Mouse (Mus musculus): ENCODE measurements around the gene Map4k4. TPM values are rescaled to one million over a fixed set of nuclear protein-coding genes. Genes with fewer than 3 reads are reported as not detected.

Map4k4 gene
- polyA plus RNA-seq (2014; fragmentation: Nextera tagmentation; extraction: Ambion mirVana), result 19.4 and 23.7 TPM in 2 replicates

DNA sequence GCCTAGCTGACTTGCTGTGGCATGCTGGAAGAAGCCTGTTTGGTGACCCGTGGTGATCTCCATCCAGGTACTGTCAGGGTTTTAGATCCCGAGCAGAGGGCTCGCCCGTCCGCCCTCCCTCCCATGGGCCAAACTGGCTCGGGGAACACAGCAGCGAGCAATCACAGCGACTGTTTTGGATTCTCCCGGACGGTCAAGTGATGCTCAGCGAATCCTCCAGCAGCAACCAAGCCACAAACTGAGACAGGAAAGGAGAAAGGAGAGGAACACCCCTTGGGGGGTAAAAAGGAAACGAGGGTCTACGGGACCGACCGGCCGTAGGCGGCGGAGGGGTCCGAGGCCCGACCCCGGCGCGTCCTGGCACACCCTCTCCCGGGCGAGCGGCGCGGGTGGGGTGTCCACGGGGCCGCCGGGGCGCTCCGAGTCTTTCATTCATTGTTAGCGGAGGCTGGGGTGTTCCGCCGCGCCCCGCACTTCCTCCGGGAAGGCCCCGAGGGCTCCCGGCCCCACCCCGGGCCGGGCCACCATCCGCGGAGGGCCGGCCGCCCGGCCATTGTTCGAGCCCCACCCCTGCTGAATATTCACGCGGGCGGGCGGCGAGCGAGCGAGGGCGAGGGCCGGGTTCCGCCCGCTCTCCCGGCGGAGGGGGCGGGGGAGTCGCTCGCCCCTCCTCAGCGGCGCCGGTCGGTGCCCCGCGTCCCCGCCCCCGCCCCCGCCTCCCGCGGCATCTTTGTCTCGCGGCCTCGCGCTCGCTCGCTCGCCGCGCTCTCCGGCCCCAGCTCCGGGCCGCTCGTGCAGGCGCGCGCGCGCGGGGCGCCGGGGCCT, at the start of gene Map4k4:
Map4k4 (plus strand) TSS at position 733 of the 825 bp plus-strand sequence.
- peak within 1 kb of the TSS; percentile 98 for H3K27ac ChIP-seq (ENCODE audit: low read depth, low read length)
- peak within 1 kb of the TSS; percentile 100 for H3K9ac ChIP-seq (ENCODE audit: low read depth, low read length)
- peak; percentile 85 for ATAC-seq (replicated peaks; ENCODE audit: insufficient number of reproducible peaks, low FRiP score, low TSS enrichment)
- H3K4me1 ChIP-seq (ENCODE audit: control insufficient read depth, insufficient read depth, low read length), result peaks cover 26% of the 10 kb centered on the region
- H3K9me3 ChIP-seq (replicated peaks; ENCODE audit: control insufficient read depth, low read length), result no peaks in the 10 kb centered on the region
- H3K27me3 ChIP-seq (ENCODE audit: control insufficient read depth, insufficient read depth, low read length), result no peaks in the 10 kb centered on the region
- H3K4me3 ChIP-seq (ENCODE audit: low read depth, low read length), result peak within 1 kb of the TSS; percentile 99
- under 1% methylated on average over 70 of the region's 97 CpGs for WGBS (ENCODE audit: insufficient replicate concordance)
- no peaks in the 10 kb centered on the region for H3K36me3 ChIP-seq (ENCODE audit: control insufficient read depth, insufficient read depth, low read length)
- peak within 1 kb of the TSS; percentile 88 for H3K4me2 ChIP-seq

DNA sequence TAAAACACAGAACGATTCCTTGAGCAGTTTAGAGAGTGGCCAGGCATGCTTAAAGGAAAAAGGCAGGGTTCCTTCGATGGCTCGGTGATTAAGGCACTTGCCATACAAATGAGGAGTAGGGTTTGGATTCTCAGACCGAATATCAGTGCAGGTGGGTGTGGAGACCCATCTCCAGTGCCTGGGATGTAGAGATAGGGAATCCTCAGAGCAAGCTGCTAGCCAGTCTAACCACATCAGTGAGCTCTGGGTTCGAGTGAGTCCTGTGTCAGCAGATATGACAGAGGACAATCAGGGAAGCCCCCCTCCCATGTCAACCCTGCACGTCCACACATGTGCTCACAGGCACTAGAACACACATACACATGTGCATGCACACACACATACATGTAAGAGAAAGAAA, 44.8 kb upstream of the Map4k4 start:
- no peak overlapping the region for H3K9ac ChIP-seq (ENCODE audit: low read depth, low read length)
- H3K4me2 ChIP-seq, result no peak overlapping the region
- no peak overlapping the region for H3K27ac ChIP-seq (ENCODE audit: low read depth, low read length)
- WGBS (ENCODE audit: insufficient replicate concordance), result 72% methylated on average over 6 of the region's 6 CpGs
- ATAC-seq (replicated peaks; ENCODE audit: insufficient number of reproducible peaks, low FRiP score, low TSS enrichment), result no peak
- no peaks in the 10 kb centered on the region for H3K9me3 ChIP-seq (replicated peaks; ENCODE audit: control insufficient read depth, low read length)
- no peak overlapping the region for H3K4me3 ChIP-seq (ENCODE audit: low read depth, low read length)
- H3K4me1 ChIP-seq (ENCODE audit: control insufficient read depth, insufficient read depth, low read length), result peaks cover 12% of the 10 kb centered on the region
- no peaks in the 10 kb centered on the region for H3K27me3 ChIP-seq (ENCODE audit: control insufficient read depth, insufficient read depth, low read length)
- no peaks in the 10 kb centered on the region for H3K36me3 ChIP-seq (ENCODE audit: control insufficient read depth, insufficient read depth, low read length)

DNA sequence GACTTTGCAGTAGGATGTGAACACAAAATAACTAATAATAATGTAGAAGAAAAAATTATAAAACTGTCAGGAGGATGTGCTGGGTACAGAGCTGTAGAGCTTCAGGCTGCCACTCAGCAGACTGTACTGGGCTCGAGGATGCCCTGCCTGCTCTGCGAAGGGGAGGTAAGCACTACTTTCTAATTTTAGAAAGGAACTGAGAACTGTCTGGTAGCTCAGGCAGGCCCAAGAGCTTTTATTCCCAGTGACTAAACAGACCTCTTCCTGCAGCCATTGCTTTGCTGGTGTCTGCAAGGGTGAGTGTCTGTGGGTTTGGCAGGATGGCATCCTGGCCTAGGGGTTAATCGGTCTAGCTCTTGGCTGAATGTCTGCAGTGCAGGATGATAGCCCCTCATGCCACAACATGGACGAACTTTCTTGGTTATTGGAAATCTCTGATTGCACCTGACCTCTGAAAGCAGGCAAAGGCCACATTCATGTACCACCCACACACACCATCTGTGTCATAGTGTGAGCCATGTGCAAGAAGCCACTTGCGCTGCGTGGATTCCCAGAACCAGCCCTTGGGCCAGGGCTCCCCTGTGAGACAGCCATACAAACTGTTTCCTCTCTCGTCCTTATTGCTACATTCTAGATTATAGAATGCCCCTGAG, 43.8 kb upstream of the Map4k4 start:
- Histone ChIP-seq H3K4me2 (no peak overlapping the region), H3K27ac (ENCODE audit: low read depth, low read length) (0 out of 2 replicates have a peak overlapping the region, but pooled peaks have one; percentile 15), H3K36me3 (ENCODE audit: control insufficient read depth, insufficient read depth, low read length) (no peaks in the 10 kb centered on the region), H3K4me1 (ENCODE audit: control insufficient read depth, insufficient read depth, low read length) (peaks cover 9% of the 10 kb centered on the region), H3K4me3 (ENCODE audit: low read depth, low read length) (no peak overlapping the region), H3K27me3 (ENCODE audit: control insufficient read depth, insufficient read depth, low read length) (no peaks in the 10 kb centered on the region), H3K9ac (ENCODE audit: low read depth, low read length) (peak overlapping the region; percentile 34; the same call in 1 of the 2 replicates), H3K9me3 (replicated peaks; ENCODE audit: control insufficient read depth, low read length) (no peaks in the 10 kb centered on the region)
- whole genome bisulfite sequencing (ENCODE audit: insufficient replicate concordance), result 69% methylated on average over 7 of the region's 7 CpGs
- no peak for ATAC-seq (replicated peaks; ENCODE audit: insufficient number of reproducible peaks, low FRiP score, low TSS enrichment)

DNA sequence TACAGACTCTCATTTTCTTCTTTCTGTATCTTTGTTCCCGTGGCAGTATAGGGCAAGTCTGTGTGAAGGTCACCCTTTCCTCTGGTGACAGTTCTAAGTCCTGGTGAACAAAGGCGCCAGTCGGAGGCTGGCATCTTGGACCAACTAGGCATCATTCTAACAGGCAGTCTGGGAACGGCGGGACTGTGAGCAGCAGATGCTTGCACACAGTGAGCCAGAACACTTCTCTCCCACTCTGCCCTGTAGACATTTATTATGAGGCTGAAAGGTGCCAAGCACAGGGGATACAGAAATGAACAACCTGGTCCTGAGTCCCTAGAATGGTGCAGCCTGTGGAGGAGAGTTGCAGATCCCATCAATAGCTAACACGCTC, 43.3 kb upstream of the Map4k4 start:
- Histone ChIP-seq H3K27ac (ENCODE audit: low read depth, low read length) (0 out of 2 replicates have a peak overlapping the region, but pooled peaks have one; percentile 15), H3K27me3 (ENCODE audit: control insufficient read depth, insufficient read depth, low read length) (no peaks in the 10 kb centered on the region), H3K4me2 (no peak overlapping the region), H3K4me1 (ENCODE audit: control insufficient read depth, insufficient read depth, low read length) (peaks cover 9% of the 10 kb centered on the region), H3K9me3 (replicated peaks; ENCODE audit: control insufficient read depth, low read length) (no peaks in the 10 kb centered on the region), H3K36me3 (ENCODE audit: control insufficient read depth, insufficient read depth, low read length) (no peaks in the 10 kb centered on the region), H3K9ac (ENCODE audit: low read depth, low read length) (no peak overlapping the region), H3K4me3 (ENCODE audit: low read depth, low read length) (no peak overlapping the region)
- no peak for ATAC-seq (replicated peaks; ENCODE audit: insufficient number of reproducible peaks, low FRiP score, low TSS enrichment)
- 76% methylated on average over 6 of the region's 6 CpGs for WGBS (ENCODE audit: insufficient replicate concordance)

DNA sequence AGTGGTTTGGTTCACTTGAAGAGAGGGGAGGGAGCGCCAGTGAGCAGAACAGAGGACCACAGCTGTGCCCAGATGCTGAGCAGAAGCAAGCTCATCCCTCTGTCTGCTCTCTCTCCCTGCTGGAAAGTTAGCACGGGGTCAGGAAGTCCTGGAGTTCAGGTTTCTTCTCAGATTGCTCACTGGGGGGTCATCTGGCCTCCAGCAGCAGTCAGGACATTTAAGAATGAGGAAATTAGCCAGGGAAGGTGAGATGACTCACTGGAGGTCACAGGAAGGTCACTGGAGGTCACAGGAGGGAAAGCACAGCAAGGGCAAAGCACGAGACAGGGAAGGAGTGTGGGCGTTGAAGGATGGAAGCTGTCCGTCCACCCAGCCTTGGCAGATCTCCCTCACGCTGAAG, 41.5 kb upstream of the Map4k4 start:
- no peaks in the 10 kb centered on the region for H3K9me3 ChIP-seq (replicated peaks; ENCODE audit: control insufficient read depth, low read length)
- peaks cover 9% of the 10 kb centered on the region for H3K4me1 ChIP-seq (ENCODE audit: control insufficient read depth, insufficient read depth, low read length)
- H3K36me3 ChIP-seq (ENCODE audit: control insufficient read depth, insufficient read depth, low read length), result no peaks in the 10 kb centered on the region
- H3K27me3 ChIP-seq (ENCODE audit: control insufficient read depth, insufficient read depth, low read length), result no peaks in the 10 kb centered on the region
- ATAC-seq (replicated peaks; ENCODE audit: insufficient number of reproducible peaks, low FRiP score, low TSS enrichment), result no peak
- no peak overlapping the region for H3K27ac ChIP-seq (ENCODE audit: low read depth, low read length)
- WGBS (ENCODE audit: insufficient replicate concordance), result 13% methylated on average over 6 of the region's 6 CpGs
- H3K4me3 ChIP-seq (ENCODE audit: low read depth, low read length), result no peak overlapping the region
- H3K4me2 ChIP-seq, result no peak overlapping the region
- no peak overlapping the region for H3K9ac ChIP-seq (ENCODE audit: low read depth, low read length)

DNA sequence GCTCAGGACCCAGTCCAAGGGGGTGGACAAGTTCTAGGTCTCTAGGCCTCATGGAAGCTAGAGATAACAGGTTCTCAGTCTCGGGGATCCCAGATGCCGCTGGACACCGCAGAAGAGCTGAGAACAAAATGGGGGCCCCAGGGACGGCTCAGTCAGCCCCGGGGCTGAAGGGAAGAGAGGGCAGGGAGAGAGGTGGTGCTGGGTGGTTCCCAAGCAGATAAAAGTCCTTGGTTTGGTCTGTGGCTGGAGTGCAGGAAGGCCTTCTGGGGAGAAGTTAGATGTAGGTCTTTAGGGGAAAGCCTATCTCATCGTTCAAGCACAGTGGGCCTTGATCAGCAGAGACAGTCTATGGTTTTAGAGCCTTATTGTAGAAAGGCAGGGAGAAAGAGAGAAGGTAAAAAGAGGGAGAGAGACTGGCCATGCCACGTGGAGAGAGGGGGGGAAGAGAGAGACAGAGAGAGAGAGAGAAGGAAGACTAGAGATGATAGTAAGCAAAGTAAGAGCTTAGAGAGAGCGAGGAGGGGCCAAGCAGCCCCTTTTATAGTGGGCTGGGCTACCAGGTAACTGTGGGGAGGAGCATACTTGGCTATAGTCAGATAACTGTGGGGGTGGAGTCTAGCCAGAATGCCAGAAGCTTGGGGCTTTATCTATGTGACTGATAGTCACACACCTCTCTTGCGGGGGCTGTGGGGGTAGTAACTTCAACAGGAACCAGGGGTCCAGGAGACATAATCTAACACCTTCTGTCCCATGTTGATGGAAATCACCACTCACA, 34.2 kb upstream of the Map4k4 start:
- ATAC-seq (replicated peaks; ENCODE audit: insufficient number of reproducible peaks, low FRiP score, low TSS enrichment), result no peak
- Histone ChIP-seq H3K4me2 (0 out of 2 replicates have a peak overlapping the region, but pooled peaks have one; percentile 6), H3K9ac (ENCODE audit: low read depth, low read length) (no peak overlapping the region), H3K4me1 (ENCODE audit: control insufficient read depth, insufficient read depth, low read length) (peaks cover 27% of the 10 kb centered on the region), H3K27ac (ENCODE audit: low read depth, low read length) (no peak overlapping the region), H3K36me3 (ENCODE audit: control insufficient read depth, insufficient read depth, low read length) (no peaks in the 10 kb centered on the region), H3K4me3 (ENCODE audit: low read depth, low read length) (no peak overlapping the region), H3K9me3 (replicated peaks; ENCODE audit: control insufficient read depth, low read length) (no peaks in the 10 kb centered on the region), H3K27me3 (ENCODE audit: control insufficient read depth, insufficient read depth, low read length) (no peaks in the 10 kb centered on the region)
- WGBS (ENCODE audit: insufficient replicate concordance), result 65% methylated on average over 9 of the region's 9 CpGs

DNA sequence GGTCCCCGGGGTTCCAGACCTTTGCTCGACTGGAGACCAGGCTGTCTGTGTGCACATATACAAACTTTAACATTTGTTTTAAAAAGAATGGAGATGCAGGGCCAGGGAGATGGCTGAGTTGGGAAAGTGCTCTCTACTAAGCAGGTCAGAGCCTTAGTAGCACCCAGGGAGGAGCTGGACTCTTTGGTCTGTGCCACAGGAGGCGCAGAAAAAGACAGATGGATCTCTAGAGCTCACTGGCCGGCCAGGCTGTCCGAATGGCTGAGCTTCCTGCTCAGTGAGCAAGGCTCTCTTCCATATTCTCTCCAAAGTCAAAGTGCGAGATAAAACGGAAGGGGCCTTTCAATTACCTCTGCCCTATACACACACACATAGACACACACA, 33.6 kb upstream of the Map4k4 start:
- WGBS (ENCODE audit: insufficient replicate concordance), result 54% methylated on average over 7 of the region's 7 CpGs
- Histone ChIP-seq H3K9me3 (replicated peaks; ENCODE audit: control insufficient read depth, low read length) (no peaks in the 10 kb centered on the region), H3K27me3 (ENCODE audit: control insufficient read depth, insufficient read depth, low read length) (no peaks in the 10 kb centered on the region), H3K36me3 (ENCODE audit: control insufficient read depth, insufficient read depth, low read length) (no peaks in the 10 kb centered on the region), H3K4me1 (ENCODE audit: control insufficient read depth, insufficient read depth, low read length) (peaks cover 27% of the 10 kb centered on the region), H3K4me3 (ENCODE audit: low read depth, low read length) (no peak overlapping the region), H3K27ac (ENCODE audit: low read depth, low read length) (0 out of 2 replicates have a peak overlapping the region, but pooled peaks have one; percentile 24), H3K9ac (ENCODE audit: low read depth, low read length) (no peak overlapping the region), H3K4me2 (no peak overlapping the region)
- no peak for ATAC-seq (replicated peaks; ENCODE audit: insufficient number of reproducible peaks, low FRiP score, low TSS enrichment)

DNA sequence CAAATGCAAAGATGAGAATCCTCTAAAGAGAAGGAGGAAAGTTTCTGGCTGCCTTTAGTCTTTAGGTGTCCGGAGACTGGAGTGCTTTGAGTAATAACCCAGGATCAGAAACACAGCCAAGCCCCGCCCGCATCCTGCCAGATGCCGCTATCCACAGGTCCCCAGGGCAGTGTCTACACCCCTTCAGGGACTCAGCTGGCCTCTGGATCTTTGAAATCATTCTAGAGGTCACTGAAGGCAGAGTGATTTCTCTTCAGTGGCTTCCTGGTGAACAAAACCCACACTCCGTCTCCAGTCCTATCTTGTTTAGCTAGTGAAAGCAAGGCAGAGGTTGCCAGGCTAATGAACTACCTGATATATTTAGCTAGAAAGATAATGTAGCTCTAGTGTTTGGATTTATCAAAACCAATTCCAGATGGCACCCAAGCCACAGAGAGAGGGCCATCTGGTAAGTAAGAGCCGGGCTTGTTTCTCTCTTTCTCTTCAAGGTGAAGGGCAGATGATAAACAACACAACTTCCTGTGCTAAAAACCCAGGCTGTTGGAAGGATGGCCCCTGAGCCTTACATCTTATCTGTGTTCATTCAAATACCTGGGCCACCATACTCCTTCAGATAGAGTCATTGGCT, 32.6 kb upstream of the Map4k4 start:
- Histone ChIP-seq H3K9me3 (replicated peaks; ENCODE audit: control insufficient read depth, low read length) (no peaks in the 10 kb centered on the region), H3K4me1 (ENCODE audit: control insufficient read depth, insufficient read depth, low read length) (peaks cover 27% of the 10 kb centered on the region), H3K9ac (ENCODE audit: low read depth, low read length) (no peak overlapping the region), H3K4me2 (no peak overlapping the region), H3K27me3 (ENCODE audit: control insufficient read depth, insufficient read depth, low read length) (no peaks in the 10 kb centered on the region), H3K27ac (ENCODE audit: low read depth, low read length) (peak overlapping the region; percentile 35; the same call in 1 of the 2 replicates), H3K36me3 (ENCODE audit: control insufficient read depth, insufficient read depth, low read length) (no peaks in the 10 kb centered on the region), H3K4me3 (ENCODE audit: low read depth, low read length) (no peak overlapping the region)
- 14% methylated on average over 6 of the region's 6 CpGs for WGBS (ENCODE audit: insufficient replicate concordance)
- ATAC-seq (replicated peaks; ENCODE audit: insufficient number of reproducible peaks, low FRiP score, low TSS enrichment), result no peak
